Mouse (Mus musculus) ZHBTc4 (cell line): ENCODE results near the gene St6galnac3.

ENCODE experiments used
- DNase-seq: peaks from one replicate; pipeline ENCODE4 v3.0.0-alpha.2; 2011; ENCODE audit warnings: low read depth, low spot score

Gene St6galnac3

DNA sequence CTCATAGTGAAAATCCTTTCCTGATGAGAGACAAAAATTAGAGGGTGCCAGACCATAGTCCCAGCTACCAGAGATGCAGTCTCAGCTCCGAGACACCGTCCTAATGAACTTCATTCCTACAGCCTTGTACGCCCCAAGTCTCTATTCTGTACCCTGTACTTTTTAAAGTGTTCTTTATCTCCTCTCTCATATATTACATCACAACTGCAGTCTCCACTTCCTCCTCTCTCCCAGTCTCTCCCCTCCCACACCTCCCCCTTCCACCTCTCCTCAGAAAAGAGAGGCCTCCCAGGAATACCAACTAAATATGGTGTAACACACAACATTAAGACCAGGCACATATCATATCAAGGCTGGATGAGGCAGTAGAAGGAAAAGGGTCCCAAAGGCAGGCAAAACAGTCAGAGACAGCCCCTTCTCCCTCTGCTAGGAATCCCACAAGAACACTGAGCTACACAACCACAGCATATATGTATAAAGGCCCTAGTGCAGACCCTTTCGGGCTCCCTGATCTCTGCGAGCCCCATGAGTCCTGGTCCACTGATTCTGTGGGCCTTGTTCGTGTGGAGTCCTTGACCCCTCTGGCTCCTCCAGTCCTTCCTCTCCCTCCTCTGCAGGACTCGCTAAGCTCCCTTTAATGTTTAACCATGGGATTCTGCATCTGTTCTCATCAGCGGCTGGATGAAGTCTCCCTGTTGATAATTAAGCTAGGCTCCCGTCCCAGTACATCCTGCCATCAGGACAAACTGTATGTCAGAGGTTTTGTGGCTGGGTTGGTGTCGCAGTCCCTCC, 502.2 kb downstream of the St6galnac3 start:
- no peak for DNase-seq

DNA sequence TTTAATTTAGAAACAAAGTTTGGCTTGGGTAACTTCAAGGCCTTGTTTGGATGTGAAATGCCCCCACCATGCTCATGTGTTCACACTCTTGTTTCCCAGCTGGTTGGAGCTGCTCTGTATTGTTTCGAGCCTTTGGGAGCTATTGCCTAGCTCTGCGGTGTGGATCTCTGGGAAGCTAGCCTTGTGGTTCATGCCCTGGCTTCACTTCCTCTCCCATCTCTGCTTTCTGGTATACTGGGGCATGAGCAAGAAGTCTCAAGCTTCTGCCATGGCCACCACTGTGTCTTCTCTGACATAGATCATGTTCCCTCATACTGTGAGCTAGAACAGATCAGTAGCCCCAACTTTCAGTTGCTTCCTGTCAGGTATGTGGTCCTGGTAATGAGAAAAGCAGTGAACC, 505.6 kb downstream of the St6galnac3 start:
- DNase-seq: no peak

DNA sequence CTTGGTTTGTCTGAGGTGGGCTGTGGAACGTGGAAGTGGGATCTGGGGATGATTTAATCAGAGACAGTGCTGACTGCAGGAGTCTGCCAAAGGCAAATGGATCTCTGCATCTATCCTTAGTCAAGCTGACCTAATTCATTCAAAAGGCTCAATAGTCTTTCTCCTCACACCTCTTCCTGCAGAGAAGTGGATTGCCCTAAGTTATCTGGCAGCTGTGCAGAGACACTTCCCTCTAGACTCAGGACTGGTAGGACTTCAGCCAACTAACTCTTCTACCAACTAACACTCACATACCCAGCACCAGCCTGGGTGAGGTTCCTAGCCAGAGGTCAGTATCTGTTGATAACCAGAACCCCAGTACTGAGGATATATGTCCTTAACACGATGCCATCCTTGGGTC, 516.8 kb downstream of the St6galnac3 start:
- DNase-seq: no peak

DNA sequence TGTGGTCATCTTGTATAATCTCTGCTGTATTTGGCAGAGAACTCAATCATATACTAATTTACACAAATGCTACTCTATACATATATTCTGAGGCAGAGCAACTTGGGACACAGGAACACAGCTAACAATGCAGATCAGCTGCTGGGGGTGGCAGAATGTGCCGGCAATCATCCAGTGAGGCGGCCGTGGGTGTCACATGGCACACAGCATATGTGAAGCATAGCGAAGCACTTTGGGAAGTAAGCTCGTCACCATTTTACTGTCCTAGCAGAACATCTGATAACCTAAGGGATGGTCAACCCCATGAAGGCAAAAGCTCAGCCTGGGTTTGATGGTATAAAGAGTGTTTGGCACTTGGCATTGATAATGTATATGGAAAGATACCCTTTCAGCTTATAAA, 520.9 kb downstream of the St6galnac3 start:
- no peak for DNase-seq

DNA sequence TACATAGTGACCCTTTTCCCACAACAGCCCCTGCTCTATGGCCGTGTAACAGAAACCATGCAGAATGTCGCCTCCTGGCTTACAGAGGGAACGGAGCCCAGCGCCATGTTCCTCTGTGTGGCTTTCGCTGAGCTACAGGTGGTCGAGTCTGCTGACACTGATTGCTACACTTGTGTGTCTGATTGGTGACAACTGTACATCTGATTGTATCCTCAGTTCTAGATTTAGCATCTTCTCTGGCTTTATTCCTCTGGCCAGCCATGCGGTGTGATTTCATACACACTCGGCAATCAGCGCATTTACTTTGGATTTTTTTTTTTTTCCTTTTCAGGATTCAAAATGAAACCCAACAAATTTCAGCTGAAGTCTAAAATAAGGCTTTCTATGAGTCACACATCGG, 523.1 kb downstream of the St6galnac3 start:
- DNase-seq: no peak

DNA sequence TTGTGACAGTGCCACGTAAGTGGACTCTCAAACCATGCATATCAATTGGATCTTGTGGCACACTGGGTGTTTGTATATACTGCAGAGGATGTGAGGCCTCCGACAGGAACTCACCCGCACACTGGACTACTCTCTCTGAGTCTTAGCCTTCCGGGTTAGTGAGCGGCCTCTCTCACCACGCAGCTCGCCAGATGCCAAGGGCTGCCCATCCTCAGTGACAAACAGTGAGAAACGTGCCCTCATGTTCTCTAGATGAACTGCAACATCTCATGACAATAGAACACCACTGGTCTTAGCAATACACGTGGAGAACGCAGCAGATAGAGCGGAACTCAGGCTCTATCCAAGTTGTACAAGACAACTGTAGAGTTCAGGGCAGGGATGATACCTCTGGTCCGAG, 524.2 kb downstream of the St6galnac3 start:
- no peak for DNase-seq

DNA sequence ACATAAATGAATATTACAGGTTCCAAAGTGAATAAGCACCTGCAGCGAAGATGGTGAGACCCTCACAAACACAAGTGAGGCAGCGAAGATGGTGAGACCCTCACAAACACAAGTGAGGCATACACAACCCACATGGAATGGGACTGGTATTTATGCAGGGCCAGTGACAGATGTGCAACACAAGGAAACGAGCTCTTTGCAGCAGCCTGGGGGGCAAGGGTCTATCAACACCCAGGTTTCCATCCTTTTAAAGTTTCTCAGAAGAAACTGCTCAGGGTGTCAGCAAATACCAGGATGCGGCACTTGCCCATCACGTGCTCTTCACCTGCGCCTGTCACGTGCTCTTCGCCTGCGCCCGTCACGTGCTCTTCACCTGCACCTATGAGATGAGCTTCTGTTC, 524.9 kb downstream of the St6galnac3 start:
- DNase-seq: no peak

DNA sequence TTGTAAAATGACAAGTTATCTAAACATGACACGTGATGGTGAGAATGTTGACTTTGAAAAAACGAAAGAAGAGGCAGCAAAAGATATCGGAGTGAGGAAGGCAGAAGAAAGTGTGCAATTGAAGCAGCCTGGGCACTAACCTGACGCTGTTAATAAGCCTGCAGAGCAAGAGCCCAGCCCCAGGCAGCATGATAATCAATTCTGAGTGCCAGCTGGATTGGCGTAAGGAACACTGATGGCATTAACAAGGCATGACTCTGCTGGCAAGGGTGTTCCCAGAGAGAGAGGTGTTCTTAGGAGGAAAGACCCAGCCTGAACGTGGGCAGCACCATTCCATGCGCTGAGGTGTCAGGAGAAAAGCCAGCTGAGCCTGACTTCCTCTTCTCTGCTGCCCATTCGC, 525.7 kb downstream of the St6galnac3 start:
- DNase-seq: no peak

DNA sequence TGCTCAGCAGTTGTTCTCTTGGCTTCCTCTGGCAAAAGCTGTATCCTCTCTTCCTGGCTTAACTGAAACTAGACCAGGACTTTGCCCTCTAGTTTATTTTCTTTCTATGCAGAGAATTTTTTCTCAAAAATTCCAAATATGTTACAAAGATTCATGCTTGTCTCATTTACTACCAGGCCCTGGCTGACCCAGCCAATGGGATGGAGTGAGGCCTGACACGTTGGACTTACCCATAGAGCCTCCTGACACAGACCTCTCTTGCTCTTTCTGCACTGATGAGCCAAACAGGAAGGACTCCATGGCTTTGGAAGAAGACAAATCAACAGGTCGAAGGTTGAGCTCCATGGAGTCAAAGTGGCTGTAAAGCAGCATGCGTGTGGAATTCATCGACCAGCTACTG, 526.5 kb downstream of the St6galnac3 start:
- DNase-seq: no peak

DNA sequence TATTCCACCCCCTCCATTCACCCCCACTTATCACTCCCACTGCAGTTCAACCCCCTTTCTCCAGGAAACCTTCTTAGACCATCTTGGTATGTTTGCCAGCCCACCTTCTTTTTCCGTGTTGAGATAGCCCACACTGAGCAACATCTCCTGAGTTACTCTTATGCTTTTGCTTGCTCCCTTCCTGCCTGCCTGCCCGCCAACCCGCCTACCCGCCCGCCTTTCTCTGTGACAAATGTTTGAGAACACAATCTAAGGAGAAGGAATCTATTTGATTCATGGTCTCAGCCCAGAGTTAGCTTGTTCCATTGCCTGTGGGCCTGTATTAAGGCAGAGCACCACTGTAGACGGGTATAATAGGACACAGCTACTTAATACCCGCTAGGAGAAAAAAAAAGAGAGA, 531.9 kb downstream of the St6galnac3 start:
- peak; percentile 21 for DNase-seq

DNA sequence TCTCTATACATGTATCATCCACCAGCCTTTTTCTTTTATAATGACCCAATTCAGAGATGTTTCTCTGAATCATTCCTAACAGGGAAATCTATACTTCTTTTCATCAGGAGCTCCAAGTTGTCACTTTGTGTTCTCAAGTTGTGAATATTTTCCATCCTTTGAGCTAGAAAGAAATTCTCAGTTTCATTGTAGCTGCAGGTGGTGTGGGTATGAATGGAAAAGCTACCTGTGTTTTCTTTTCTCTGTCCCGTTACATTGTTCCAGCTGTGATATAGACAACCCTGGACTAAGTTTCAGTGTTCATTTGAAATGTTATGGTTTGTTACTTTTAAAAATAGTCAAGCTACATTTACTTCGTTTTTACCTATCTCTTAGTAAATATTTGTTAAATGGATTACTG, 534.2 kb downstream of the St6galnac3 start:
- no peak for DNase-seq

DNA sequence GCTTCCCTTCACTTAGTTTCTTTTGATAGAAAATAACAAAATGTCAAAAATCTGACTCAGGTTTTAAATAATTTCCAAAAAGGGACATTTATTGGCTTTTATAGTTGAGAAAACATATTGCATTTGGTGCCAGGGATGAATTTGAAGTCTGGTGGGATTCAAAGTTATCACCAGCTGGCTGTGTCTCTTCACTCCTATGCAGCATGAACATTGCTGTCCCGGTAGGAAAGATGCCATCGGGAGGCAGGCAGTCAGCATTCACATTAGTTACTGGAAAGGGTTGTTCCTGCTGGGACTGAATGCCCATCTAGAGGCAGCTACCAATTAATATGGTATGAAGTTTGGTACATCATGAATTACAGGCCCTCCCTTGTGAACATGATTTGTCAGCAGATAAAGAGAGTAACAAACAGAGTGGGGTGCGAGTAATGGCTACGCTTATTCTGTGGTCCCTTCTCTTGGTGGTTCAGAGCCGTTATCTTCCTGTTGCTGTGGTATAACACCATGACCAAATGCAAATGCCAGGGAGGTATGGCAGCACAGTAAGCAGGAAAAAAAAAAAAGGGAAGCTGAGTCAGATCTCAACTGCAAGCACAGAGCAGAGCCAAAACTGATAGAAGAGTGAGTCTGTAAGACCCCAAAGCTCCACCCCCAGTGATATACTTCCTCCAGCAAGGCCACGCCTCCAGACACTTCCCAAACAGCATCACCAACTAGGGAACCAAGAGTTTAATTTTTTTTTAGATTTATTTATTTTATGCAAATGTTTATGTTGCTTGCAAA, 535.1 kb downstream of the St6galnac3 start:
- DNase-seq: no peak

DNA sequence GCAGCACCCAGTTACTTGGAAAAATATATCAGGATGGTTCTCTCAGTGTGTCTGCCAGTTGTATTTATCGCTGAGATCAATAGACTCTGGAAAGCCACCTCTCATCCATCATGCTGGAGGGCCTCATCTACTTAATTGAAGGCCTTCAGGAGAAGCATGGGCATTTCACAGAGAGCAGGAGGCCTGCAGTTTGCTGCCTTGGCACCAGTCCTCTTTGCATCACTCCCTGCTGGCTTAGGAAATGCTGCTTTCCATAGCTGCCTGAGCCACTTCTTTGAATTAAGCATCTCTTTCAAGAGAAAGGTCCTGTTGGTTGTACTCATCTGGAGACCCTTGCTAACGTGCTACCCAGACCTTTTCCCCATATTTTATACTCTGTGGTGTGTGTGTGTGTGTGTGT, 536.8 kb downstream of the St6galnac3 start:
- DNase-seq: no peak

DNA sequence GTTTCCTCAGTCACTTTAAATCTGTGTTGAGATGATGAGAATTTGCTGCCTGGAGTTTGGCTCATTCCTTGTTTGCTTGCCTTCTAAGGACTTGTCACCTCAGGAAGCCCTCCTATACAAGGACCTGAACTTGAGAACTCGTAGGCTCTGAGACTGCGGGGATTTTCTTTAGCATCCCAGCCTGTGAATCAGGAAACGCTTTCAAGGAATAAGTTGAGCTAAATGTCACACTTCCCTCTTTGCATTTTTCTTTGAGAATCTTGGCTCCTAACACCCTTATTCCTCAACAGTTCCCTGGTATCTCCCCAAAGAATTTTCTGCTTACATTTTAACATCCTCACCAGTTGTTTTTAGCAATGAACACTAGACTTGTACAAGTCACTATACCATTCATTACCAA, 539.9 kb downstream of the St6galnac3 start:
- no peak for DNase-seq

DNA sequence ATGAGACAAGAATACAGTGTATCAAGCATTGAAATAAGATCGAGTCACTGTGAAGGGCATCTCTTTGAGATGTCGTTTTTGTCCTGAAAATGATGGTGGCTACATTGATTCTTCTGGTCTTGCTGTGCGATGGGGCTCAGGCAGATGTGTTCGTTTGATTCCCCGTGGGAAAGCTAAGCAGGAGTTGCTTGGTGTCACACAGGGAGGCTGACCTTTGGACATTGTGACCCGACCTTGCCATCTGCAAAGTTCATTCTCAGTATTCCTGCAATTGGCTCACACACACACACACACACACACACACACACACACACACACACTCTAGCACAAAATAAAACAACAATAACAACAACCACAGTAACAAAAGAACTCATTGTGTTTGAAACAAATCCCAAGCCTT, 543.7 kb downstream of the St6galnac3 start:
- DNase-seq: no peak

DNA sequence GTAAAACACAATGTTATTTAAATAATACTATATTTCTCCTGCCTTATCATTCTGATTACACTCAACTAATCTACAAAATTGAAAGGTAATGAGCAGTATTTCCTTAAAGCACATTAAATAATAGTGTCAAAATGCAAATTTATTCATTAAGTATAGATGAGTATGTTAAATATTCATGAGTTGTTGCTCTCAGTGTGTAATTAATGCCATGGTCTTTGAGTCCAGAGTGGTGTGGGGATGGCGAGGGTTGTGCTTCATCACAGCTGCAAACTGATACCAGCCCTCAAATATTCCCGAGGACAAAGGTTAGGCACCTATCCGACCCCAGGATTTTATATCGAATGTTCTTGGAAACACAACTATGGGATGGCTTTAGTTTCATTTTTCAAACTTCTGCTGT, 548.2 kb downstream of the St6galnac3 start:
- DNase-seq: no peak

DNA sequence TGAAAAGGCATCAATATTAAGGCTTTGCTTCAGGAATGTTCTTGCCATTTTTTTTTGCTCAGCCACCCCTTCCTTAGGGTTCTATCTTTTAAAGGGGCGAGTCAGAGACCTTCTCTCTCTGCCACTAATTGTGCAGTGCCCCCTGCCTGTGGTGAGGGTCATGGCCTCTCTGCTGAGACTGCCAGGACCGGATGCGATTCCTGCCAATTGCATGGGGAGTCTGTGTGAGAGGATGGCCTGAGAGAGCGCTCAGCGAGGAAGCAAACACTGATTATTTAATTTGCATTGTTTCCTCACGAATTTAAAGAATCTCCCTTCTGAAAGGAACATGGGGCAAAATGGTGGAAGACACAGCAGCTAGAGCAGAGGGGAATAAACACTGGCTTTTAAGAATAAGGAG, 548.6 kb downstream of the St6galnac3 start:
- DNase-seq: no peak

DNA sequence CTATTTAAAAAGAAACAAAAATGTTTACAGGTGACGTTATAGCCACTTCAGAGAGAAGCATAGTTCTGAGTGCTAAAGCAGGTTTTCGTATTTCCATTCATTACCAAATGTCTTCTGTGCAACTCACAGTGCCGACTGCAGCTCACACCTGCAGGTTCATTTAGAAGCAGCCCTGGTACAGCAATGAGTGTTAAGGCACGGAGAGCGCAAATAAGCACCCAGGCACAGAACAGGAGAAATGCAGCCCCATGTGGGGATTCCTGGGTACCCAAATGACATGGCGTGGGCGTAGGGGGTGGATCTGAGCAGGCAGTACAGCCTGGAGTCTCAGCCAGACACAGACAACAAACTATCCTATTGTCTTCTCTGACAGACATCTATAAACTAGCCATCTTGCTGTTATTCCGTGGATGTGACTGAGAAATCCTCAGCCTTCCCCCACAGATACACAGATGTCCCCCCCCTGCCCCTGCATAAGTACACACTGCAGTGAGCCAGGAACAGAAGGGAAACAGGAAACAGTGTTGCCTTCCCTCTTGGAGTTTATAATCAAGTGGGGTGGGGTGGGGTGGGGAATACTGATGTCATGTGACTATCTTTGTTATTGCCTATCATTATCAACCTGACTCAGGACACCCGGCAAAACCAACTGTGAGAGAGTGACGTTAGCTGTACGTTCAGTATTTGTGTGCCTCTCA, 550.5 kb downstream of the St6galnac3 start:
- no peak for DNase-seq

DNA sequence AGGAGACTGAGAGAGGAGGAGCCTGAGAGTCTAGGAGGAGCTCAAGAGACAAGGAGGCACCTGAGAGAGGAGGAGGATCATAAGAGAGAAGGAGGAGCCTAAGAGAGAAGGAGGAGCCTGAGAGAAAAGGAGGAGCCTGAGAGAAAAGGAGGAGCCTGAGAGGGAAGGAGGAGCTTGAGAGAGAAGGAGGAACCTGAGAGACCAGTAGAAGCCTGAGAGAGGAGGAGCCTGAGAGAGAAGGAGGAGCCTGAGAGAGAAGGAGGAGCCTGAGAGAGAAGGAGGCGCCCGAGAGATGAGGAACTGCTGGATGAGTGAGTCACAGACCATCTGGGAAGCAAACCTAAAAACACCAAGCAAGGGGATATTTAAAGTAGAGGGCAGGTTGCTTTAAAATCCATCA, 551.4 kb downstream of the St6galnac3 start:
- peak; percentile 75 for DNase-seq

DNA sequence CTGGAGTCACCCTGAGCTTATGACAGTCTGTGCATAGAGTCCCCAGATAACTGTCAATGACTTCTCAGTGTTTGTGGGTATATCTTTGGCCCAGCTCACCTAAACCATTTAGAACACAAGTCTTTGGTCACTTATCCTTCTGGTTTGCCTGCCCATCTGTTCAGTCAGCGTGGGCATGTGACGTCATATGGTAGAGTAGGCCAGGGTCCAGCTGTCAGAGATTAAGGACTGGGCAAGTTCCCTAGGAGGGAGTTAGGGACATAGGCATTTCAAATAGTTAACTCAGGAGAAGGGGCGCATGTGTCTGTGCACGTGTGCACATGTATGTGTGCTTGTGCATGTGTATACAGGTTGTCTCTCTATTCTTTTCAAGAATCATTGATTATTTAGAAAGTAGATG, 554.8 kb downstream of the St6galnac3 start:
- DNase-seq: no peak

DNA sequence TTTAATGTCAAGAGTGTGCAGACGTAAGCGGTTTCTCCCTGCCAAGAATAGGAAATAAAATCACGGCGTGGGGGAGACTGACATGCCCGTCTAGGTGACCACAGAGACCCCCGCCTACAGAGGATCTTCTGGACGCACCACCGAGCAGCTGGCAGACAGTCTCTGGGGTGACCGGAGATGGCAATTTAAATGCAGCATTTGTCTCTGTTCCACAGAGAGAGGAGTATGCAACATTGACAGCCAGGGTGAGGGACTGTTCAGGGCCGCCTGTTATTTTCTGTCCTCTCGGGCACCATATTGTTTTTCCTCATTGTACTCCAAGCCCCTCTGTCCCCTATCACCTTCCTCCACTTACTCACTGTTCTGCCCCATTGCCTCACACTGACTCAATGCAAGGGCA, 555.2 kb downstream of the St6galnac3 start:
- DNase-seq: no peak

DNA sequence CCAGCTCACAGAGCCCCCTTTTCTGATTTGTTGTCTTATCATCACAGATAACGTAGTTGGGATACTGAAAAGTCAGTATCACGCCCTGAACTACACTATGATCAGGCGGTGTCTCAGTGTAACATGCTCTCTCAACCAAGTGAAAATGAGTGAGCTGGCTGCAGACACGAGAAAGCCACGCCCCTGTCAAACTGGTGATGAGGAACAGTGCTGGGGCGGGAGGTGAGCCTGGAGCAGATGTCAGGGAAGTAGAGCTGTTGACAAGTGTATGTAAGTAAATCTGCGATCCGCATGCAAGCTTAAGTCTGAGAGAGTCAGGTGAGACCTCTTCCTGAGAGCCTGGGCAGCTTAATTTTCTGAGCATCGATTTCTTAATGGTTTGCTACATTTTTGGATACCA, 563.3 kb downstream of the St6galnac3 start:
- DNase-seq: no peak

DNA sequence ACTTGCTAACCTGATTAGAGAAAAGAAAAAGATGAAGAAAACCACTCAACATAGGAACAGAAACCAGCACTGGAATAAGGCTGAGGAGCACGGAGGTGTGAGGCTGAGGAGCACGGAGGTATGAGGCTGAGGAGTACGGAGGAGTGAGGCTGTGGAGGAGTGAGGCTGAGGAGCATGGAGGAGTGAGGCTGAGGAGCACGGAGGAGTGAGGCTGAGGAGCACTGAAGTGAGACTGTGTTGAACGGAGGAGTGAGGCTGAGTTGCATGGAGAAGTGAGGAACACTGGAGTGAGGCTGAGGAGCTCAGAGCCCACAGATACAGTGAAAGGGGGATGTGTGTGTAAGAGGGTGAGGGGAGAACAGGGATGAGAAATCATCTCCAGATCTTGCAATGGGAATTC, 564.3 kb downstream of the St6galnac3 start:
- no peak for DNase-seq
